Mouse (Mus musculus) effector memory CD4-positive, alpha-beta T cell, adult 7 months (primary cell): ENCODE measurements around the gene Rhox2c. TPM values are rescaled to one million over a fixed set of nuclear protein-coding genes. Genes with fewer than 3 reads are reported as not detected.

Source experiments
- polyA plus RNA-seq: library from polyadenylated mRNA; unstranded; fragments of 100-300 nt; shearing (Covaris generic); gene quantifications from one replicate; pipeline ENCODE4 v1.2.1, GENCODE M21; 2017

Gene Rhox2c
- polyA plus RNA-seq = not detected

DNA sequence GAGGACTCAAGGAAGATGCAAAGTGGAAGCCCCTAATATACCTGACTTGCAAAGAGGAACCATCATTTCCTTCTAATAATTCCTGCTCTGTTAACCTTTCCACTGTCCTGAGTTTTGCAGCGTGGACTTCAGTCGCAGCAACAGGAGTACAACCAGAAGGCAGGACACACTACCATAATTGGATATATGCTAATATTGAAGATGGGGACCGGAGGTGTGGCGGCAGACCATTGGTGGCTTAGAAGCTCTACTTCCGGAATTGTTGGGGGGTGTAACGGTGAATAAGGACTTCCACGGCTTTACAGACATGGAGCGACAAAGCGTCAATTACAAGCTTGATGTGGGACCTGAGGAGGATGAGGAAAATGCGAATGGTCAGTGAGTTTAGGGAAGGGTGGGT is at the start of gene Rhox2c:
TSS of gene Rhox2c (plus strand) at position 301 of the 400 bp plus-strand sequence.

DNA sequence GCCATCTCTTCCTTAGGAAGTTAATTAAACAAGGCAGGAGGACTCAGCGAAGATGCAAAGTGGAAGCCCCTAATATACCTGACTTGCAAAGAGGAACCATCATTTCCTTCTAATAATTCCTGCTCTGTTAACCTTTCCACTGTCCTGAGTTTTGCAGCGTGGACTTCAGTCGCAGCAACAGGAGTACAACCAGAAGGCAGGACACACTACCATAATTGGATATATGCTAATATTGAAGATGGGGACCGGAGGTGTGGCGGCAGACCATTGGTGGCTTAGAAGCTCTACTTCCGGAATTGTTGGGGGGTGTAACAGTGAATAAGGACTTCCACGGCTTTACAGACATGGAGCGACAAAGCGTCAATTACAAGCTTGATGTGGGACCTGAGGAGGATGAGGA is 41.7 kb upstream of the Rhox2c start, which contains the start of gene Rhox2b:
TSS of gene Rhox2b (plus strand) at position 301 of the 400 bp plus-strand sequence.

DNA sequence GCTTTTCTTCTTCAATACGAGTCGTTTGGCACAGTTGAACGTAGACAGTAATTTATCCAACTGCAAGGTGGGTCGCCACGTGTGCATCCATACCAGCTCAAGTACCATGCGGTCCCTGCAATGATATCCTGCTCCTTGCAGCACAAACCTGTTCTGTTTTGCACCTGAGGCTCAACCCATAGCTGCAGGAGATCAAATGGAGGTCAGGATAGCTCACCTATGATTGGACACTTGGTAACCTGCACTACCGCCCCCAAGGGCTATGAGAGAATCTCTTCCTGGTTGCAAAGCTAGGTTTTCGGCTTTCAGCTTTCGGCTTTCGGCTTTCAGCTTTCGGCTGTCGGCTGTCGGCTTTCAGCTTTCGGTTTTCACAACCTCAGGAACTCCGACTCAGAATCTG is 21.3 kb upstream of the Rhox2c start, which contains the start of gene Rhox4b:
TSS of gene Rhox4b (plus strand) at position 301 of the 400 bp plus-strand sequence.

DNA sequence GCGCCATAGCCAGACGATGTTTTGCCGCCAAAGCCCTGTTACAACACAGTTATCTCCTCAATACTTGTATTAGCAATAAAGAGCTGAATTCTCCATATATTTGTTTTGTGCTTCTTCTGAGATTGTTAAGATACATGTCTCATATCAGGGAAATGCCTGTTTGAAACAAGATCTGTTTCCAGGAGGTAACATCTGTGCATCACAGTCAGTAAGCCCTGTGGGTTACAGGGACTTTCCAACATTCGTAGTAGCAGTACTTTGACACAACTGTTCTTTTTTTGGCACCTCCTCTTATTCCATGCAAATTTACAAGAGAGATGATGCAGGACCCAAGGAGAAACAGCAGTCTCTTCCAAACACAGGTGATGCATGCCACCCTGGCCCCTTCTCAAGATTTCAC is 4.8 kb downstream of the Rhox2c start, which contains the start of gene Rhox3c:
TSS of gene Rhox3c (plus strand) at position 301 of the 400 bp plus-strand sequence.

GRCm38 (mm10) chrX:37480037-37480436 is 26.6 kb downstream of the Rhox2c start, which contains the start of gene Rhox4c:
Rhox4c (plus strand) TSS chrX:37480337.

DNA sequence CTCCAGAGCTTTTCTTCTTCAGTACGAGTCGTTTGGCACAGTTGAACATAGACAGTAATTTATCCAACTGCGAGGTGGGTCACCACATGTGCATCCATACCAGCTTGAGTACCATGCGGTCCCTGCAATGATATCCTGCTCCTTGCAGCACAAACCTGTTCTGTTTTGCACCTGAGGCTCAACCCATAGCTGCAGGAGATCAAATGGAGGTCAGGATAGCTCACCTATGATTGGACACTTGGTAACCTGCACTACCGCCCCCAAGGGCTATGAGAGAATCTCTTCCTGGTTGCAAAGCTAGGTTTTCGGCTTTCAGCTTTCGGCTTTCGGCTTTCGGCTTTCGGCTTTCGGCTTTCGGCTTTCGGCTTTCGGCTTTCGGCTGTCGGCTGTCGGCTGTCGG is 60.6 kb downstream of the Rhox2c start, which contains the start of gene Rhox4d:
TSS of gene Rhox4d (plus strand) at position 301 of the 400 bp plus-strand sequence.

Other genes with a start within 250 kb of the Rhox2c start
- not detected for gene Gm9, start 242.6 kb upstream of the Rhox2c start, polyA plus RNA-seq
- gene Rhox1, start 231.4 kb upstream of the Rhox2c start, polyA plus RNA-seq = not detected
- gene Rhox2a, start 208.7 kb upstream of the Rhox2c start, polyA plus RNA-seq = not detected
- not detected for gene Rhox3a, start 203.8 kb upstream of the Rhox2c start, polyA plus RNA-seq
- 1.2 TPM for gene Rhox4a, start 188.3 kb upstream of the Rhox2c start, polyA plus RNA-seq
- gene Rhox3a2, start 73.7 kb upstream of the Rhox2c start, polyA plus RNA-seq = not detected
- not detected for gene Rhox4a2, start 62.8 kb upstream of the Rhox2c start, polyA plus RNA-seq
- not detected for gene Rhox2b, start 41.6 kb upstream of the Rhox2c start, polyA plus RNA-seq
- gene Rhox4b, start 21.2 kb upstream of the Rhox2c start, polyA plus RNA-seq = not detected
- gene Rhox3c, start 4.9 kb downstream of the Rhox2c start, polyA plus RNA-seq = not detected
- gene Rhox4c, start 26.7 kb downstream of the Rhox2c start, polyA plus RNA-seq = 0.39 TPM
- gene Rhox2d, start 39.7 kb downstream of the Rhox2c start, polyA plus RNA-seq = not detected
- gene Rhox4d, start 60.7 kb downstream of the Rhox2c start, polyA plus RNA-seq = 0.60 TPM
- not detected for gene Rhox2e, start 76.8 kb downstream of the Rhox2c start, polyA plus RNA-seq
- not detected for gene Rhox3e, start 88.3 kb downstream of the Rhox2c start, polyA plus RNA-seq
- gene Rhox4e, start 103.7 kb downstream of the Rhox2c start, polyA plus RNA-seq = not detected
- gene Rhox2f, start 117.7 kb downstream of the Rhox2c start, polyA plus RNA-seq = 0.84 TPM
- gene Rhox3f, start 127.3 kb downstream of the Rhox2c start, polyA plus RNA-seq = not detected
- gene Rhox4f, start 154.0 kb downstream of the Rhox2c start, polyA plus RNA-seq = not detected
- not detected for gene Rhox3g, start 174.9 kb downstream of the Rhox2c start, polyA plus RNA-seq
- gene Rhox2g, start 189.8 kb downstream of the Rhox2c start, polyA plus RNA-seq = not detected
- gene Rhox4g, start 197.6 kb downstream of the Rhox2c start, polyA plus RNA-seq = not detected
- not detected for gene Rhox3h, start 215.1 kb downstream of the Rhox2c start, polyA plus RNA-seq
- gene Rhox2h, start 219.6 kb downstream of the Rhox2c start, polyA plus RNA-seq = not detected